Mouse (Mus musculus): ENCODE results near the gene Mta1.

Mta1 gene

DNA sequence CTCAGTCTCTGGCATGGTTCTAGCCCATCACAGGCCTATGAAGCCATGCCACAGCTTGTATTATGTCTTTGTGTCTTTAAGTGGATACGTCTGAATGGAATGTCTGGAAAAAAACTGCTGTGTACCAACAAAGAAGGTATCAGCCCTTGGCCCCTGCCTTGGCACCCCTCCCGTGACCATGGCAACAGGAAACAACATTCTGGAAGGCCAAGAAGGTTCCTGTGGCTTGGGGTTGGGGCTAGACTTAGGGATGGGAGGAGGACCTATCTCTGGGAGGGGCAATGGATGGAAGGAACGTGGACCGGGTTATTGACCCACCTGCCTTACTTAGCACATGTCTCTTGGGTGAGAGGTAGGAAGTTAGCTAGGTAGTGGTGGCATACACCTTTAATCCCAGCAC, 51.3 kb downstream of the Mta1 start:
- peak; percentile 59 for DNase-seq

DNA sequence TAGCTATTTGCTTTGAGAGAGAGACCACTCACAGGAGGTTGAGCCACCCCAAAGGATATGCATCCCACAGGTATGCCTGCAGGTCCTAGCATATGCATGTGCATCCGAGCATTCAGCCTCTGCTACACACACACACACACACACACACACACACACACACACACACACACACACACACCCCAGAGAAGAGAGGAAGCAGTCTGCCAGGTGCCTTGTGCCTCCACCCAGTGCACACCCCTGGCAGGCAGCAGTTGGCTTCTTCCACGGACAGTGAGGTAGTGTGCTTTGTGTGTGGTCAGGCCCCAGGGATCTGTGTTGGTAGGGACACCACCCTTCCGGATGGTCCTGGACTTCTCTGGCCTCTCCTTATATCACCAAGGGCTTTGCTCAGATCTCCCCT, 51.8 kb downstream of the Mta1 start:
- no peak for DNase-seq

DNA sequence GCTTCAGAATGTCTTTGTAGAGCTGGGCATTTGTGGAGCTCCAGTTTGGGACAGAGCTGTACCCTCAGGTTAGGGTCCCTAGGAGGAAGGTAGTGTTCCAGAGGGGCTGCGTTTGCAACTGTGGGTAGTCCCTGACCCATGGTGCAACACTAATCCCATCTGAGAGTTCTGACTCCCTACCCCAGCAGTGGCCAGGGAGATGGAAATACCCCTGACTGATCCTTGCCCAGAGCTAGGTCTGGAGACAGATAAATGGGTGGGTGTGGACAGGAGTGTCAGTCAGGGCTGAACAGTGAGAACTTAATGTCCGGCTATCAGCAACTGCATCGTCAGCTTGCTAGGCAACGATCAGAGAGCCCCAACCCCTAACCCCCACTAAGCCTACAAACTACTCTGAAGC, 52.5 kb downstream of the Mta1 start:
- no peak for DNase-seq

DNA sequence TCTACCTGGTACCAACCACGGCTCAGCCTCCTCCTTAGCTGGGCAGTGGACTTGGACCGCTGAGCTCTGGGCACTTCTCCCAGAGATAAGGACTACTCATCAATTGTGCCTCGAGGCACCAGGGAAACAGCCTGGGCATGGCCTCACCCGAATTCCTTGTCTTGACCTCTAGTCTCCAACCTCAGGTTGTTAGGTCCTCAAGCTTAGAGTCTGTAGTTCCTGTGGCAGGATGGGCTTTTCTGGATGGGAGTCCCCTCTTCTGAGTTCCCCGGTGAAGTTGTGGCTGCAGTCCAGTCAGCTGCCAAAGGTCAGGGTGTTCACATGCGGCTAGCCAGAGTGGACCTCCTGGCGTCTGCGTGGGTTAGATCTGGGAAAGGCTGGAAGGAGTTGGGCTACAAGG, 53.0 kb downstream of the Mta1 start:
- DNase-seq: no peak

DNA sequence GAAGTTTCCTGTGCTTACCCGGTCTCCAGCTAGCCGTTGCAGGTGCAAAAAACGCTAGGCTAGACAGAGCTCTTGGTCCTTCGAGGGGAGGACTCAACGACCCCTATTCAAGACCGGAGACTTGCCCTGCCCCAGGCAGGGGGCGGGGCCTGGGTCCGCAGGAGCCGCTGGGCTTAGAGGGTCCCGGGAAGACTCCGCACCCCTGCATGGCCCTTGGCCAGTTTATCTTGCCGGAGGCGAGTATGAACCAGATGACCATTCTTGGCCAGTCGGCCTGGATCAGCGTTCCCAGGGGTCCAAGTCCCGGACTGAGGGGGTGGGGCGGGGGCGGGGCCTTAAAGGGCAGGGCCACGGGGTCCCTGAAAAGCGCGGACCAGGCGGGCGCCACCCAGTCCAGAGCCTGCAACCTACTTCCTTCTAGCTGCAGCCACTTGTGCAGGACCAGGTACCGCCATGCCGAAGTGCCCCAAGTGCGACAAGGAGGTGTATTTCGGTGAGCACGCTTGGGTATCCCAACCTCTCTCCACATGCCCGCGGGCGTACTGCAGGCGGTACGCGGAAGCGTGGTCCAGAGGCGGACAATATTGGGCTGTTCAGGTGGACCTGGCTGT, 53.7 kb downstream of the Mta1 start:
- peak; percentile 72 for DNase-seq

DNA sequence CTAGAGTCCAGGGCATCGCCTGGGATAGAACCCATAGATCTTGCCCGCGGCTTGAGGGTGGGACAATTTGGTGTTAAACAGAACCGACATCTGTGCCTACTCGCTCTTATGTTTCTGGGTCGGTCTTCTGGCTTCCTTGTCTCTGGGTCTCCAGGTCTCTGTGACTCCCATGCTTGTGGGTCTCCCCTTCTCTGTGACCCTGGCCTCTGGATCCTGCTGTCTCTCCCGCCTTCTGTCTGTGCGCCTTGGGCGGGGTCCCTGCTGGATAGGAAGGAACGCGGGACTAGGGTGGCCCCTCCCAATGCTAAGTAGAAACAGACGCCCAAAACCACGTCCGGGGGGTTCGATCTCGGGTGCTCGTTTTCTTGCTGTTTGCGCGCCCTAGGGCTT, 54.2 kb downstream of the Mta1 start:
- no peak for DNase-seq

DNA sequence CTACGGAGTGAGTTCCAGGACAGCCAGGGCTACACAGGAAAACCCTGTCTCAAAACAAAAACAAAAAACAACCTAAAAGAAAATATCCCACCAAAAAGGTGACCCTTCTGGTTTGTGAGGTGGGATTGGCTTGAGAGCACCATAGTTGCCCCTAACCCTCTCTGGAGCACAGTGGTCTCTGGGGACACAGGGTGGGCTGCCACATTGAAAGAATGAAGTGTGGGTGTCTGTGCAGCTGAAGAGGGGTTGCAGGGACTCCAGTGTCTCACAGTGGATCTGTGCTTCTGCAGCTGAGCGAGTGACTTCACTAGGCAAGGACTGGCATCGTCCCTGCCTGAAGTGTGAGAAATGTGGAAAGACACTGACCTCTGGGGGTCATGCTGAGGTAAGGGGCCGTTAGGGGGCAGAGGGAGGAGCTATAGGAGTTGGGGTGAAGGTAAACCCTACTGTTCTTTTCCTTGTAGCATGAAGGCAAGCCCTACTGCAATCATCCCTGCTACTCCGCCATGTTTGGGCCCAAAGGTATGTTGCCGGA, 55.0 kb downstream of the Mta1 start:
- no peak for DNase-seq

DNA sequence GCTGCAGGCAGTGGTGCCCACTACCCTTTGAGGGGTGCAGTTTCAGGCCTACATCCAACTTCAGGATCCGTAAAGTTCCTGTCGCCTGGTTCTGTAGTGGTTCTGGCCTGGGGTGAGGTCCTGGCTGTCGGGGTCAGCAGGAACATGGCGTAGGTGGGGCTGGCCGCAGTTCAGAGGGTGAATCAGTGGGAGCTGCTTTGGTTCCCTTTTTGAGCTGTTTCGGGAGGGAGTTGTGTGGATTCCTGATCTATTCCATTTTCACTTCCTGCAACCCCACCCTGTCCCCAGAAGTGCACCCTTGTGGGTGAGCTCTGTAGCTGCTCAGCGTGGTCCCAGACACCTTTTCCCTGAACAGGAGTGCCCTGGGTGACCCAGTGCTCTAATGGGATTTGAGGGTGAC, 55.9 kb downstream of the Mta1 start:
- no peak for DNase-seq

DNA sequence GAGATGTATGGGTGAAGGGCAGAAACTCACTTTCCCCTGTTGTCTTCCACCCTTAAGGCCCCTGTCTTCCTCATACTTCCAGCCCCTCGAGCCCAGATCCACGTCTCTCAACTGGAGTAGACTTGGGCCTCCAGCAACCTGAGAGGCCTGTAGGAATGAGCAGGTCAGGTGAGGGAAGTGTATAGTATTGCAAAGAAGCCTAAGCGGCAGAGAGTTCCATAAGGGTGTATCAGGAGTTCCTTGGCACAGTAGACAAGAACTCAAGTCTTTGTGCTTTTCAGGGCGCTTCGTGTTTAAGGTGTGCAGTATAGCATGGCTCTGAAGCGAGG, 56.6 kb downstream of the Mta1 start:
- no peak for DNase-seq

DNA sequence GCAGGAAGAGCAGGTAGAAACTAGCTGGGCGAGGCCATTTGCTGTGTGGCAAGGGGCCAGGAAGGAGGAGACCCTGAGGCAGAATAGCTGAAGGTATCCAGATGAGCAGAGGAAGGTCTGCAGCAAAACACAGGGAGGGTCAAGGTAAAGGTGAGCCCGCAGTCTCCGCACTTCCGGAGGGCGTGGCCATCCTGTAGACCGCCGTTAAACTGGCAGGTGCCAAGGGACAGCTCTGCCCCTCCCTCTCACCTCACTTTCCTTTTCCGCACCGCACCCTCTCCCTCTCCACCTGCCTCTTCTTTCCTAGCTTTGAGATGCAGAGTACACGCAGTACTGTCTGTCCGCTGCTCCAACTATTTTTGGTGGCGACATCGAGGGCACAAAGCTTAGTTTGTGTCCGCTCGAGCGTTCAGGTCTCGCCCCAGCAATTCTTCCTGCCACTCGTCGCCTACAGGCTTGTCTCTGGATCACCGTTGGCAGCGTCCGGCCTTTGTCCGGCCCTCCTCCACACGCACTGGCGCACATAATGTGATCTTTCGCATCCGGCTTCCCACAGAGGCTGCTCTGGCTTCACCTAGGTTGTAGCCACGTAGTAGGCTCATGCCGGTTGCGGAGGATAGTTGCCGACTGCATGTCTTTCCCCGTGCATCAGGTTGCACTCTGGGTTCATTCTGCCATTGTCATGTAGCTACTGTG, 57.1 kb downstream of the Mta1 start:
- DNase-seq: peak; percentile 76

DNA sequence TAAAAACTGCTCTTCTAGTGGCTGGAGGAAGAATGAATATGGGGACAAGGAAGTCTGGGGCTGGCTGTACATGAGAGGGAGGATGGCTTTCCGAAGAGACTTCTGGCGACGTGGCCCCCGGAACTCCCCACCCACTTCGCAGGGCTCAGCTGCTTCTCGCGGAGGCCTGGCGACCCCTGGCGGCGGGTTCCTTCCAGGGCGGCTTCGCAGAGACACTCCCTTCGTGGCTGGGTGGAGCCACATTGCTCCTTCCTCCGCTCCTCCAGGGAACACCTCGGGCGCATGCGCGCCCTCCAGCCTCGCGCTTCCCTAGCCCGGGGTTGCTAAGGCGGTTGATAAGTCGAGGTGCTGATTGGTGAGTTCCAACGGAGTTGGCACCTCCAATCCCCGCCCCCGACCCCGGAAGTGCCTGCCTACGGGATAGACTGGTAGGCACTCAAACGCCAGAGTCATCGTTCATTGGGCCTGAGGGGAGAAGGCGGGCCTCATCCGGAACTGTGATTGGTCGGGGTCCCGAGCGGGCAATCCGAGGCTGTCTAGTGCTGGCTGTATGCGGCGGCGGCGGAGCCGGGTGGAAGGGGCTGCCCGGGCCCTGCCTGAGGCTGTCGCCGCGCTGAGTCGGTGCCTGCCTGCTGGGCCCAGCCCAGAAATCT, 57.9 kb downstream of the Mta1 start, which contains the start of gene Tedc1:
Gene Tedc1, plus strand, starts transcription at position 535 of the 653 bp plus-strand sequence.
- peak; percentile 99 for DNase-seq

DNA sequence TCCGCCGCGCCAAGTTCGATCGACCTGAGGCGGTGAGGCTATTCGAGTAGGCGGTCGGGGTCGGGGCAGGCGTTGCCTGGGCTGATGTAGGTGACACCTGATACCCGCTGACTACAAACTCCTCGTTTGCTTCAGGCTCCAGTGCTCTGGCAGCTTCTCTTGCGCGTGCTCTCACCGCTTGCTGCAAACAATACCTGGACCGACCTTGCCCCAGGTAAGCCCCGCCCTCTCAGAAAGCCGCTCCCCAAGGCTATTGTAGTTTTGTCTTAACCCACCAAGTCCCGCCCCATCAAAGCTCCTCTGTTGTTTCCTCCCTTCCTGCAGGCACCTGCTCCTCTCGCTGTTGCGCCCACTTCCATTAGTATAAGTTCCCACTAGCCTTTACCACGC, 58.5 kb downstream of the Mta1 start:
- DNase-seq: no peak

DNA sequence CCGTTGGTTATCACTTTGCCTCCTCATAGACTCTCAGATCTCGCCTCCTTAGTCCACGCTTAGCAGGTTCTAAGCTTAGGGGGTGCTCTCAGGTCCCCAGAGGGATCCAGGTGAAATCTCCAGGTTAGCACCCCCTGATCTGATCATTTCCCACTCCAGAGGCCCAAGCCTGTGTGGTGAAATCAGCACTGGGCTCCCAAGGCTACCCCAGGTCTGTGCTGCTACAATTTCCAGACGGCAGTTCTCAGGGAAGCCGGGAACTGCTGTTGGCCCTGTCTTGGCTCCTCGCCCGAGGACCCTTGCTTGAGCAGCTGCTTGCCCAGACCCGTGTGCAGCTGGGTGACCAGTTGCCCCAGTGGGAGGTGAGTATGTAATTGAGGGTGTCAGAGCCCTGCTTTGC, 58.9 kb downstream of the Mta1 start:
- peak; percentile 16 for DNase-seq

DNA sequence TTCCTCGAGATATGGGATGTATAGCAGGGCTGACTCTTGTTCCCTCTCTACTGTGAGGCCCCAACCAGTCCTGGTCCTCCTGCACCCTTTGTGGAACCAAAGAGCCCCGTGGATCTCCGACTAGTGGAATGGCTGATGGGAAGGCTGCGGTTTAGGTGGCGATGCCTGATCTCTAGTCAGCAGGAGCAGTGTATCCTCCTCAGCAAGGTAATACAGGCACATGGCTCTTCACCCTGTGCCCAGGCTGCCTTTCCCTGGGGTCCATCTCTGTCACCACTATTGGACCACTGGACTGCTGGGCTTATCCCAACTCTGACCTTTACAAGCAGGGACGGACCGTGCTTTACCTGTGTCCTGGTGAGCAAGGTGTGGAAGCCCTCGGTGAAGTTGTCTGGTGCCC, 59.4 kb downstream of the Mta1 start:
- no peak for DNase-seq

DNA sequence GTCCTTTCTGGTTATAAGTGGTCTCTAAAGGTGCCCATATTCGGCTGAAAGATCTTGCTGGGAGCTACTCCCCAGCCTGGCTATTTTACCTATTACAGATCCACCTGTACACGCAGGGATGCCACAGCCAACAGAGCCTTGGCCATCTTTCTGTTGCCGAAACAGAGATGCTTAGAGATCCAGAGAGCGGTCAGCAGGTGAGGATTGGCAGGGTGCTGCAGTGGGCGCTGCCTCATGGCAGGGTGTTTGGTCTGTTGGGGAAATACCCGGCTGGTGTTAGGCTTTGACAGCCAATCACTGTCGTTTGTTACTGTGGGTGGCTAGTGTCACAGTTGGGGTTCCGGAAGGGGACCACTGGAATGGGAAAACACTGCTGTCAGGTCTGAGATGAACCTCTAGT, 59.9 kb downstream of the Mta1 start:
- DNase-seq: no peak

DNA sequence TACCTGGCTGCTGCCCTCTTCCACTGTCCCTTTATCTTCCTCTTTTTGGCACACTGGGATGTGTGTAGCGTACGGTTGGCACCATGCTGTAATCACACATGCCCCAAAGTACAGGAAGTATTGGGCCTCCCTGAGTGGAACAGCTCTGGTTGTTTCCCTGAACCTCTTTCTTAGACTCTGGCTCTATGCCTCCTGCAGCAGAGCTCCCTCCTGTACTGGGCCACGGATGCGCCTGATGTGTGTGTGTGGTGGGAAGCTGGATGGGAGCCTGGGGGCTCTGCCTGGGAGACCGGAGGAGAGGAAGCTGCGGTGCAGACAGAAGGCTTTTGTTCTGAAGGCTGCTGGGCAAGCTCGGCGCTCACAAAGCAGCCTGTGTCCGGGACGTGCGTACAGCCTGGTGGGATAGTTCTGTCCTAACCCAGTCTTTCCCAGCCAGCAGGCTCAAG, 65.5 kb downstream of the Mta1 start:
- DNase-seq: no peak

DNA sequence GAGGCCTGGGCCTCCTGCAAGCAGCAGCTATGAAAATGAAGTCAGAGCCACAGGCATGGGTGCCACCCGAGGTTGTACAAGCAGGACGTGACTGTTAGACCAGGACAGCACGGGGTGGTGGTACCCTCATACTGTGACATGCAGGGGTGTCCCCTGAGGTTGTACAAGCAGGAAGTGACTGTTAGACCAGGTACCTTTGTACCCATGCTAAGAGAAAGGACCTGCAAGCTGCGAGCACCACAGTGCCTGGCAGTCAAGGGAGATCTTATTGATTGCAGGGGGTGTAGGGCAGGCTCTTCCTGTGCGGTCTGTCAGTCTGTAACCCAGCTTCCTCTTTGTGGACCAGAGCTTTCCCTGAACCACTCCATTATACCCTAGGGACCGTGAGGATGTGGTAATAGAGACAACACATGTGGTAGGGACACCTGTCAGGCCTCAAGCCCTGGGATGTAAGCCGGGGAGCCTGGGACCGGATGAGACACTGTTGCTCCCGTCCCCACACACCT, 70.0 kb downstream of the Mta1 start:
- DNase-seq: no peak

DNA sequence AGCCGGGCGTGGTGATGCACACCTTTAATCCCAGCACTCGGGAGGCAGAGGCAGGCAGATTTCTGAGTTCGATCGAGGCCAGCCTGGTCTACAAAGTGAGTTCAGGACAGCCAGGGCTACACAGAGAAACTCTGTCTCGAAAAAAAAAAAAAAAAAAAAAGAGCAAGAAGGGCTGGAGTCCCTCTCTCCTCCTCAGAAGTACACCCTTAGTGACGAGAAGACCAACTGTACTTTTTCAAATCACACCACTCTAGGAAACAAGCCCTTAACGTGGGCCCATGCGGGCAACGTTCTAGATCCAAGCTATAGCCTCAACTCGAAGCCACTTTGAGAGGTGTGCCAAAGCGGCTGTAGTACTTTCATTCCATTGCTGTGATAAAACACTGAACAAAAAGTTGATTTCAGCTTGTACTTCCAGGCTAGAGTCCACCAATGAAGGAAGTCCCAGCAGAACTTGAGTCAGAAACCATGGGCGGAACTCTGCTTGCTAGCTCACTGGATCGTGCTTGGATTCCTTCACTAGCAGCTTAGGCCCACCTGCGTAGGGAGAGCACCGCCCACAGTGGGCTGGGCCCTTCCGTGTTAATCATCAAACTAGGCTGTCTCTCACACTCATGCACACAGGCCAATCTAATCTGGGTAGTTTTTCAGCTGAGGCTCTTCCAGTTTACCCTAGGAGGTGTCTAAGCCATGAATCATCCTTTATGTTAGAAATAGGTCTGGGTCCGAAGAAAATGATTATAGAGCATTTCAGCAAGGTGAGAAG, 79.1 kb downstream of the Mta1 start:
- no peak for DNase-seq

DNA sequence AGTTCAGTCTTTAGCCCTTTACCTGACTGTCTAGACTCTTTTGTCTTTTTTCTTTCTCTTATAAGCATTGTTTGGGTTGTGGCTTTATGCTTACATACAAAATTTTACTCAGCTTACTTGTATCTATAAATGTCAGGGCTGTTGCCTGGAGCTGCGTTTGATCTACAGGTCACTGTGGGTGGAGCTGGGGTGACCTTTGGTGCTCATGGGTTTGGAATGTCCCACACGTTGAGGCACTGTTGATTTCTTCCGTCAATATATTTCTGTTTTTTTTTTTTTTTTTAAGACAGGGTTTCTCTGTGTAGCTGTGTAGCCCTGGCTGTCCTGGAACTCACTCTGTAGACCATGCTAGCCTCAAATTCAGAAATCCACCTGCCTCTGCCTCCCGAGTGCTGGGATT, 82.9 kb downstream of the Mta1 start:
- no peak for DNase-seq

DNA sequence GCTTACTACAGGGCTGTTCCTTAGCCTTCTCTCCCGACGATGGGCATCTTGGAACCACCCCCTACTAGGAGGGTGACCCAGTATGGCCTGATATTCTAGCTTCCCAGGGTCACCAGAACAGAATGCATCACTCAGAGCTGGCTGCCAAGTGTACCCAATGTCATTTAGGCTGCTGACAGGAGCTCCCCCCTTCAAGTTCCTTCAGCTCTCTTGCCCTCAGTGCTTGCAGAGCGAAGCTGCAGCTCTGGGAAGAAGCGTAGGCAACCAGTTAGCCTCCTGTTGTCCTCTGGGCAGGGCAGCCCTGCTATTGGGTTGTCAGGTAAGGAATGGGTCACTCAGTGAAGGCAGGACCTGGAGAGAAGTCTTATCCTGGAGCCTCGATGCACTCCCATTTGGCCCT, 86.9 kb downstream of the Mta1 start:
- no peak for DNase-seq

DNA sequence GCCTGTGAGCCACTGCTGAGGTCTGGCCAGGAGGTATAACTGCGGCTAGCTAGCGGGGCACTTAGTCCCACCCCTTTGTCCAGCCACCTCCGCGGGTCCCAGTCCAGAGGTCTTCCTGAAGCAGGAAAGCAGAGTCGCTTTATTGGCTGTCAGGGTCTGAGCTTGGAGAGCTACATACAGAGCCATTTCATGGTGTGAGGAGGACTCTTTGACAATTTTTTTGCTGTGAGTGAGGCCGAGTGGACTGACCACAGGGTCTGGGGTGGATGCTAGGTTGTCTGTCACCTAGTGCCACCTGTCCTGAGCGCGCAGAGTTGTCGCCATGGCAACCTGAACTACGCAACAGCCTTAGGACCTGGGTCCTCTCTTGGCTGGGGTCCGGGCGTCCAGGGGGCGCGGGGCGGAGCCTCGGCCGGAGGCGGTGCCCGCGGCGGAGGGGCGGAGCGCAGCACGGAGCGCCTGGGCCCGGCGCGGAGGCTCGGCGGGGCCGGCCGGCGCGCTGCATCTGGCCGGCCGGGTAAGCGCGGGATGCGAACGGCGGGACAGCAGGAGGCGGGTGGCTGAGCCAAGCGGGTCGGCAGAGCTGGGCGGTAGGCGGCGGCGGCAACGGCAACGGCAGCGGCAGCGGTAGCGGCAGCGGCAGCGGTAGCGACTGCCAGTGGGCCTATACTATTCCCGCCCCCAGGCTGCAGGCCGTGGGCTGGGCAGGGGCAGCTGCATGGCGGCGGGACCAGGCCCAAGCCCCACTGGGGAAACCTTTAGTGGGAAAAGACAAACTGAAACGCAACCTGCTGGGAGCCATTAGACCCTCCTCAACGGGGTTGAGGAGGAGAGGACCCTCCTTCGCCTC, 87.6 kb downstream of the Mta1 start, which contains the start of gene Tmem121:
Gene Tmem121, plus strand, starts transcription at position 489 of the 850 bp plus-strand sequence.
- DNase-seq: peak; percentile 34

DNA sequence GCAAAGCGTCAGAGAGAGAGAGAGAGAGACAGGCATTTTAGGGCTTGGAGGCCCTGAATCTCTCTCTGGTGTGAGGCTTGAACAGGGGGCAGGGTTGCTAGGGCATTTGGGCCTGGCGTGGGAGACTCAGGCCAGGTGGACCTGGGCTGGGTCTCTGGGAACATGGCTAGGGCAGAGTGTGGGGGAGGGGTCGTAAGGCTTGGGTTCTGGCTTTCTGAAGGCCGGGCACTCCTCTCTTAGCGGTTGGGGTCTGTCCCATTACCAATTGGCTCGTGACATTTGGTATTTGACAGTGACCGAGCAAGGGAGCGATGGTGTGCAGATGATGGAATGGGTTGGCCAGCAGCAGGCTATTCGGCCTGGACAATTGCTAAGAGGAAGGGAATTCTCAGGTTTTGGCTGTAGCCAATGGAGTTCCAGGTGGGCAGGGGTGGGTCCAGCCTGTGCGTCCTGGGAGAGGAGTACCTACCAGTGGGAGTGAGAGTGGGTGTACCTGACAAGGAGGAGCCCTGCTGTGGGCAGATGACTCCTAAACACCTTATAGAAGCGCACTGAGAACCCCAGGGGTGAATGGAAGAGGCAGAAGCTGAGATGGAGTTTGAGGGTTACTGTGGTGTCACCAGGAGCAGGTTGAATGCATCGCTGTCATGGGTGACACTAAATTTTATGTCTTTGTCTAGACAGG, 88.4 kb downstream of the Mta1 start:
- DNase-seq: no peak

Data from kidney, postnatal 14 days (tissue).